Mouse (Mus musculus) lung, embryonic 14.5 days (tissue): Measurements from ENCODE around the gene Kcne1. TPM values are rescaled to one million over a fixed set of nuclear protein-coding genes. Genes with fewer than 3 reads are reported as not detected.
A peak's percentile ranks its signal among the peaks of the same experiment; 100 is the strongest.

Experiments used
- ATAC-seq: fragments of 200-750 bp; cut with Nextera tagmentation; 2 replicates; pipeline ENCODE4 v1.8.0; 2017; ENCODE audit warnings: mild to moderate bottlenecking, moderate TSS enrichment, moderate library complexity; ENCODE audit not compliant: insufficient read depth
- DNase-seq: peaks from one replicate; pipeline ENCODE4 v3.0.0-alpha.2; 2015
- H3K27ac ChIP-seq: fragments of 300-500 bp; sonication (generic); 2 replicates; pipeline ENCODE4 v1.5.1; 2014; ENCODE audit warnings: low read depth, mild to moderate bottlenecking, moderate library complexity
- H3K27me3 ChIP-seq: fragments of 300-500 bp; sonication (generic); 2 replicates; pipeline ENCODE4 v1.6.1; 2014; ENCODE audit warnings: low read length, control low read depth; ENCODE audit not compliant: insufficient read depth
- H3K36me3 ChIP-seq: fragments of 300-500 bp; sonication (generic); 2 replicates; pipeline ENCODE4 v1.6.1; 2014; ENCODE audit warnings: control low read depth; ENCODE audit not compliant: insufficient read depth
- H3K4me1 ChIP-seq: fragments of 300-500 bp; sonication (generic); 2 replicates; pipeline ENCODE4 v1.6.1; 2014; ENCODE audit warnings: antibody characterized with exemption, control low read depth; ENCODE audit not compliant: insufficient read depth
- H3K4me2 ChIP-seq: fragments of 300-500 bp; sonication (generic); 2 replicates; pipeline ENCODE4 v1.6.1; 2014; ENCODE audit warnings: mild to moderate bottlenecking
- H3K4me3 ChIP-seq: fragments of 300-500 bp; sonication (generic); 2 replicates; pipeline ENCODE4 v1.5.1; 2014; ENCODE audit warnings: low read depth, low read length
- H3K9ac ChIP-seq: fragments of 300-500 bp; sonication (generic); 2 replicates; pipeline ENCODE4 v1.6.1; 2014
- H3K9me3 ChIP-seq: fragments of 300-500 bp; sonication (generic); 2 replicates; pipeline ENCODE4 v1.6.1; 2016; ENCODE audit warnings: low read depth, low read length, control low read depth
- CTCF ChIP-seq: IDR thresholded peaks from 2 replicates; pipeline ENCODE4 v1.5.1; 2016; ENCODE audit warnings: antibody characterized with exemption, low read depth
- WGBS: fragments of 180-500 bp; shearing (Covaris S2); extraction: QIAGEN DNeasy Blood & Tissue Kit; methylation state at CpG from one replicate; pipeline ENCODE4 v1.1.7; 2014; 5-methylcytosine and 5-hydroxymethylcytosine counted together
- polyA plus RNA-seq: library from polyadenylated mRNA; unstranded; fragments of >200 nt; fragmentation: Nextera tagmentation; extraction: Ambion mirVana; gene quantifications from 2 replicates; pipeline ENCODE4 v1.2.1, GENCODE M21; 2014

Gene Kcne1
- polyA plus RNA-seq, 1 experiment from 2014 or later, result 0.22 TPM

GRCm38 (mm10) chr16:92381092-92381491 lies 21.8 kb upstream of the Kcne1 start:
- no peak for ATAC-seq
- no peaks in the 10 kb centered on the region for H3K36me3 ChIP-seq
- no peaks in the 10 kb centered on the region for H3K9me3 ChIP-seq
- no peak for DNase-seq
- H3K27ac ChIP-seq, result no peak overlapping the region
- no peak for TF ChIP-seq CTCF
- no peak overlapping the region for H3K9ac ChIP-seq
- 60% methylated on average over 6 of the region's 6 CpGs for WGBS
- H3K27me3 ChIP-seq, result no peaks in the 10 kb centered on the region
- no peak overlapping the region for H3K4me3 ChIP-seq
- H3K4me1 ChIP-seq, result no peaks in the 10 kb centered on the region
- no peak overlapping the region for H3K4me2 ChIP-seq

GRCm38 (mm10) chr16:92376976-92377375 lies 17.7 kb upstream of the Kcne1 start:
- Histone ChIP-seq H3K9ac (no peak overlapping the region), H3K4me2 (no peak overlapping the region), H3K36me3 (no peaks in the 10 kb centered on the region), H3K4me3 (no peak overlapping the region), H3K27me3 (no peaks in the 10 kb centered on the region), H3K27ac (no peak overlapping the region), H3K9me3 (no peaks in the 10 kb centered on the region), H3K4me1 (no peaks in the 10 kb centered on the region)
- 85% methylated on average over 6 of the region's 6 CpGs for WGBS
- TF ChIP-seq CTCF, result no peak
- no peak for ATAC-seq
- no peak for DNase-seq

GRCm38 (mm10) chr16:92371623-92372022 lies 12.4 kb upstream of the Kcne1 start:
- H3K4me2 ChIP-seq, result no peak overlapping the region
- no peak for DNase-seq
- H3K9me3 ChIP-seq, result no peaks in the 10 kb centered on the region
- H3K4me3 ChIP-seq, result no peak overlapping the region
- ATAC-seq, result no peak
- WGBS, result 30% methylated on average over 5 of the region's 5 CpGs
- no peak for TF ChIP-seq CTCF
- H3K27ac ChIP-seq, result no peak overlapping the region
- H3K9ac ChIP-seq, result no peak overlapping the region
- H3K27me3 ChIP-seq, result peaks cover 4% of the 10 kb centered on the region; the same call in 1 of the 2 replicates
- H3K4me1 ChIP-seq, result no peaks in the 10 kb centered on the region
- no peaks in the 10 kb centered on the region for H3K36me3 ChIP-seq

- Histone ChIP-seq H3K4me2 (no peak overlapping the region), H3K9me3 (no peaks in the 10 kb centered on the region), H3K27me3 (peaks cover 4% of the 10 kb centered on the region; the same call in 1 of the 2 replicates), H3K36me3 (no peaks in the 10 kb centered on the region), H3K4me1 (no peaks in the 10 kb centered on the region), H3K9ac (no peak overlapping the region), H3K4me3 (no peak overlapping the region), H3K27ac (no peak overlapping the region)
- ATAC-seq (no peak; the same call in 1 of the 2 replicates), DNase-seq (peak; percentile 61)
- TF ChIP-seq CTCF, result no peak
- WGBS, result 30% methylated on average over 2 of the region's 2 CpGs
Observed at GRCm38 (mm10) chr16:92369260-92369659, 10.0 kb upstream of the Kcne1 start.

- WGBS, result 41% methylated on average over 7 of the region's 7 CpGs
- H3K4me1 ChIP-seq, result no peaks in the 10 kb centered on the region
- H3K27ac ChIP-seq, result no peak overlapping the region
- ATAC-seq (no peak; the same call in 1 of the 2 replicates), DNase-seq (peak; percentile 38)
- no peak overlapping the region for H3K4me2 ChIP-seq
- H3K27me3 ChIP-seq, result peaks cover 4% of the 10 kb centered on the region; the same call in 1 of the 2 replicates
- TF ChIP-seq CTCF, result no peak
- no peak overlapping the region for H3K4me3 ChIP-seq
- H3K36me3 ChIP-seq, result no peaks in the 10 kb centered on the region
- no peak overlapping the region for H3K9ac ChIP-seq
- no peaks in the 10 kb centered on the region for H3K9me3 ChIP-seq
Observed at GRCm38 (mm10) chr16:92365477-92365876, 6.2 kb upstream of the Kcne1 start.

- no peak for TF ChIP-seq CTCF
- DNase-seq (no peak), ATAC-seq (no peak)
- 34% methylated on average over 7 of the region's 7 CpGs for WGBS
- Histone ChIP-seq H3K4me2 (no peak overlapping the region), H3K9me3 (no peaks in the 10 kb centered on the region), H3K27me3 (no peaks in the 10 kb centered on the region), H3K4me3 (no peak overlapping the region), H3K36me3 (no peaks in the 10 kb centered on the region), H3K9ac (no peak overlapping the region), H3K4me1 (no peaks in the 10 kb centered on the region), H3K27ac (no peak overlapping the region)
Observed at GRCm38 (mm10) chr16:92360711-92361110, 1.4 kb upstream of the Kcne1 start.

GRCm38 (mm10) chr16:92358734-92359133 lies 534 bp downstream of the Kcne1 start:
- H3K9me3 ChIP-seq, result no peaks in the 10 kb centered on the region
- H3K4me2 ChIP-seq, result peak overlapping the region; percentile 31
- 19% methylated on average over 9 of the region's 9 CpGs for WGBS
- H3K4me1 ChIP-seq, result no peaks in the 10 kb centered on the region
- DNase-seq (peak; percentile 48), ATAC-seq (peak; percentile 53)
- no peaks in the 10 kb centered on the region for H3K27me3 ChIP-seq
- H3K27ac ChIP-seq, result no peak overlapping the region
- TF ChIP-seq CTCF, result no peak
- no peak overlapping the region for H3K4me3 ChIP-seq
- H3K9ac ChIP-seq, result no peak overlapping the region; the same call in 1 of the 2 replicates
- no peaks in the 10 kb centered on the region for H3K36me3 ChIP-seq

- H3K9ac ChIP-seq, result no peak overlapping the region
- H3K4me2 ChIP-seq, result no peak overlapping the region
- TF ChIP-seq CTCF, result no peak
- H3K27ac ChIP-seq, result no peak overlapping the region
- H3K4me3 ChIP-seq, result no peak overlapping the region
- no peaks in the 10 kb centered on the region for H3K9me3 ChIP-seq
- DNase-seq, result no peak
- no peaks in the 10 kb centered on the region for H3K4me1 ChIP-seq
- no peak for ATAC-seq
- no peaks in the 10 kb centered on the region for H3K27me3 ChIP-seq
- no peaks in the 10 kb centered on the region for H3K36me3 ChIP-seq
- 75% methylated on average over 10 of the region's 10 CpGs for WGBS
Observed at GRCm38 (mm10) chr16:92357566-92357965, 1.7 kb downstream of the Kcne1 start.
